Mouse (Mus musculus): ENCODE measurements at regions not wholly inside any gene's neighbourhood (a gene's known extent, or its start where the extent isn't known, plus 50 kb on each side); places are given as distances from the start of the nearest gene placed in this dataset.
"Not testable (repeated sequence)": the region's sequence is repeated elsewhere in the genome, so short reads cannot be mapped to it uniquely, and the experiment has no call there.

DNA sequence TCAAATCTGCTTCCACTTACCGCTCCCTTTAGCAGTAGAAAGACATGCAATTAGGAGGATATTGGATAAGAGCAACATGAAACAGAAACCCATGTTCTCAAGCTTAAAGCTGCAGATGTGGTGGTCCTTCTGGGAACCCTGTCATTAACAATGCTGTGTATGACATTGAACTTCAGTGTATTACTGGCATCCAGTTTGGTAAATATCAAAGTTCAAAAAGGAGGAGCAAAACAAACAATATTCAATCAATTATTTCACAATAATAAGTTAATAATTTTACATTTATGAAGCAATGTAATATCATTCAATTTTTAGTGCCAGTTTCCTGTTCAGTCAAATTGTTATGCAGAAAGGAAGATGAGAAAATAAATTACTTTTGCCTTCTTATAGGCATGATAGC, 160.3 kb upstream of the Cfhr2 start:
- no peak for DNase-seq (ENCODE audit: low read depth)
- no peak for TF ChIP-seq POLR2A (IDR thresholded peaks at IDR 0.05; ENCODE audit: borderline replicate concordance, extremely low read depth, insufficient read depth, insufficient read length, poor library complexity, severe bottlenecking)
- no peak for TF ChIP-seq CTCF (IDR thresholded peaks at IDR 0.05; ENCODE audit: borderline replicate concordance, extremely low read depth, insufficient read depth, insufficient read length)

DNA sequence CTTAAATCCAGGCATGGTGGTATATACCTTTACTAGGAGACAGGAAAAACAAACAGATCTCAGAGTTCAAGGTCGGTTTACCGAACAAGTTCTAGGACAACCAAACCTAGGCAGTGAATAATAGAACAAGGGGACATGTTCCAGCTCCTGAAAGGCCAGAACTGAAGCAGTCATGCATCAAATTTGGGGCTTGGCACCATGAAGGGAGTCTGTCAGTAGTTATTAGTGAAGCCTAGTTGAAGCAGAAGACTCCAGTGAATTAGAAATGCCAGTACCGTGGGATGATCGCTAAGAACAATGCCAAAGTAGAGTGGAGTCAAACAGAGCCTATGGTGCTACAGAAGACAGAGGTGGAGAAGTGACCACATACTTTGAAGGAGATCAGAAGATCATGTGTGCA, 127.5 kb upstream of the Cfhr2 start:
- TF ChIP-seq CTCF (IDR thresholded peaks at IDR 0.05; ENCODE audit: borderline replicate concordance, extremely low read depth, insufficient read depth, insufficient read length) (no peak), POLR2A (IDR thresholded peaks at IDR 0.05; ENCODE audit: borderline replicate concordance, extremely low read depth, insufficient read depth, insufficient read length, poor library complexity, severe bottlenecking) (no peak)
- DNase-seq (ENCODE audit: low read depth), result peak; percentile 1

DNA sequence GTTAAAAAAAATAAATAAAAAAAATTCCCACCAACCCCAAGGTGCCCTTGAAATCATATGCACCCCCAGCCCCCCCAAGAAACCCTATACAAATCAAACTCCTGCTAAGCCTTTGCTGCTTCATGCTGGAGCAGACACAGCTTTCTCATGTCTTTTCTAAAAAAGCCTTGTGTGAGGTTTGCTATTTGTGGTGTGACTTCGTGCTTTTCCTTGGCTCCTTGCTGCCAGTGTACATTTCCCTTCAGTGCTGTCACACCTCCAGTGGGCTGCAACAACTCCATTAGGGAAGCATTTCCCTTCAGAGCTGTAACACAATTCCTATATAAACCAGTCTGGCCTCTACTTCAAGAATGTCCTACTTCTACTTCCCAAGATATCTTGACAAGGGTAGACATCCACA, 93.3 kb upstream of the Cfhr2 start:
- TF ChIP-seq CTCF (IDR thresholded peaks at IDR 0.05; ENCODE audit: borderline replicate concordance, extremely low read depth, insufficient read depth, insufficient read length) (no peak), POLR2A (IDR thresholded peaks at IDR 0.05; ENCODE audit: borderline replicate concordance, extremely low read depth, insufficient read depth, insufficient read length, poor library complexity, severe bottlenecking) (no peak)
- no peak for DNase-seq (ENCODE audit: low read depth)

DNA sequence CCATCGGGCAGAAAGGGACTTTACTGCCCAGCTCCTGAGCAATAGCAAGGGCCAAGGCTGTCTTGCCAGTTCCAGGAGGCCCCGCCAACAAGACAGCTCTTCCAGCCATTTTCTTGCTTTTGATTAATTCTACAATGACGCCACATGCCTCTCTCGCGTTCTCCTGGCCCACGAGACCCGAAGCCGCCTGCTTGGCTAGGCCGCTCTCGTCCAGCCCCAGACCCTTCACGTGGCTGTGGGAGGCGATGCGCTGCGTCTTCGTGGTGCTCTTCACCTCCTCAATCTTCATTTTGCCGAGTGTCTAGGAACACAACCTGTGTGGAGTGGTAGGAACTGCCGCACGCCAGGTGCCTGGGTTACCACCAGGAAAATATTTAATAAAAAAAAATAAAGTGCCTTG, 70.8 kb upstream of the Cfhr2 start:
- not testable (repeated sequence) for DNase-seq (ENCODE audit: low read depth)

All from brain, embryonic 14.5 days (tissue).